Mouse (Mus musculus) MEL (cell line): ENCODE data around the gene Gamt.

Experiments
- CTCF ChIP-seq, 3 experiments: IDR thresholded peaks in 2 of 3; conservative IDR thresholded peaks in 1 of 3; 2 replicates each; pipeline ENCODE4 v1.5.1; 2011 to 2012; ENCODE audit warnings: low read length in 3 of 3, low read depth in 2 of 3, mild to moderate bottlenecking in 2 of 3, improper control_type of control experiment in 1 of 3, inconsistent platforms in 1 of 3, mixed read lengths in 1 of 3, moderate library complexity in 1 of 3; ENCODE audit not compliant: control insufficient read depth in 1 of 3, insufficient read depth in 1 of 3, poor library complexity in 1 of 3, severe bottlenecking in 1 of 3
- ELF1 ChIP-seq: IDR thresholded peaks from 2 replicates; pipeline ENCODE4 v1.6.1; 2014; ENCODE audit warnings: low read depth, mild to moderate bottlenecking, inconsistent platforms, low read length, improper control_type of control experiment, moderate library complexity
- EP300 ChIP-seq, 2 experiments: IDR thresholded peaks; 2 replicates each; pipeline ENCODE4 v1.6.1; 2011; ENCODE audit warnings: improper control_type of control experiment in 2 of 2, low read length in 2 of 2, low read depth in 1 of 2, mild to moderate bottlenecking in 1 of 2
- GABPA ChIP-seq: IDR thresholded peaks from 2 replicates; pipeline ENCODE4 v1.6.1; 2012; ENCODE audit warnings: low read depth, mild to moderate bottlenecking, inconsistent platforms, low read length, improper control_type of control experiment, moderate library complexity
- GATA1 ChIP-seq: IDR thresholded peaks from 2 replicates; pipeline ENCODE4 v1.6.1; 2011; ENCODE audit warnings: low read depth, low read length, improper control_type of control experiment
- HCFC1 ChIP-seq: IDR thresholded peaks from 2 replicates; pipeline ENCODE4 v1.6.1; 2012; ENCODE audit warnings: low read depth, mild to moderate bottlenecking, inconsistent platforms, low read length, improper control_type of control experiment, moderate library complexity
- MXI1 ChIP-seq: IDR thresholded peaks from 2 replicates; pipeline ENCODE4 v1.6.1; 2011; ENCODE audit warnings: mild to moderate bottlenecking, low read depth, low read length, improper control_type of control experiment
- MYC ChIP-seq: IDR thresholded peaks from 2 replicates; pipeline ENCODE4 v1.6.1; 2011; ENCODE audit warnings: low read depth, mild to moderate bottlenecking, low read length, improper control_type of control experiment, moderate library complexity
- POLR2A ChIP-seq, 2 experiments: IDR thresholded peaks; 2 replicates each; pipeline ENCODE4 v1.6.1; 2011 to 2012; ENCODE audit warnings: low read length in 2 of 2, mild to moderate bottlenecking in 2 of 2, control low read depth in 1 of 2, improper control_type of control experiment in 1 of 2, low read depth in 1 of 2, moderate library complexity in 1 of 2; ENCODE audit not compliant: control insufficient read depth in 1 of 2, insufficient read depth in 1 of 2, poor library complexity in 1 of 2
- SMC3 ChIP-seq: IDR thresholded peaks from 2 replicates; pipeline ENCODE4 v1.6.1; 2011; ENCODE audit warnings: low read depth, low read length, improper control_type of control experiment
- TAL1 ChIP-seq: IDR thresholded peaks from 2 replicates; pipeline ENCODE4 v1.6.1; 2012; ENCODE audit warnings: mild to moderate bottlenecking, inconsistent platforms, low read length, moderate library complexity, mixed read lengths
- ZKSCAN1 ChIP-seq: IDR thresholded peaks from 2 replicates; pipeline ENCODE4 v1.6.1; 2012; ENCODE audit warnings: low read depth, mild to moderate bottlenecking, inconsistent platforms, low read length, improper control_type of control experiment, moderate library complexity
- ZNF384 ChIP-seq: IDR thresholded peaks from 2 replicates; pipeline ENCODE4 v1.6.1; 2012; ENCODE audit warnings: low read depth, mild to moderate bottlenecking, inconsistent platforms, low read length, improper control_type of control experiment

- TF ChIP-seq CTCF (IDR thresholded peaks at IDR 0.05 in 2 of 3, conservative IDR thresholded peaks at IDR 0.05 in 1 of 3; ENCODE audit: control insufficient read depth in 1 of 3, insufficient read depth in 1 of 3, low read depth in 2 of 3, low read length in 3 of 3, poor library complexity in 1 of 3, severe bottlenecking in 1 of 3) (no peak), HCFC1 (no peak), MXI1 (no peak), POLR2A (IDR thresholded peaks at IDR 0.05; ENCODE audit: control insufficient read depth in 1 of 2, insufficient read depth in 1 of 2, low read depth in 1 of 2, low read length in 2 of 2, poor library complexity in 1 of 2) (no peak), EP300 (IDR thresholded peaks at IDR 0.05; ENCODE audit: low read depth in 1 of 2, low read length in 2 of 2) (no peak), ZKSCAN1 (no peak), GATA1 (no peak), MYC (no peak), ELF1 (no peak), ZNF384 (no peak), SMC3 (no peak), TAL1 (no peak), GABPA (no peak)
These were observed 10.5 kb upstream of the Gamt start for GRCm38 (mm10) chr10:80271186-80271843.
